Mouse (Mus musculus): ENCODE data around the gene Cd244a.

Cd244a gene

DNA sequence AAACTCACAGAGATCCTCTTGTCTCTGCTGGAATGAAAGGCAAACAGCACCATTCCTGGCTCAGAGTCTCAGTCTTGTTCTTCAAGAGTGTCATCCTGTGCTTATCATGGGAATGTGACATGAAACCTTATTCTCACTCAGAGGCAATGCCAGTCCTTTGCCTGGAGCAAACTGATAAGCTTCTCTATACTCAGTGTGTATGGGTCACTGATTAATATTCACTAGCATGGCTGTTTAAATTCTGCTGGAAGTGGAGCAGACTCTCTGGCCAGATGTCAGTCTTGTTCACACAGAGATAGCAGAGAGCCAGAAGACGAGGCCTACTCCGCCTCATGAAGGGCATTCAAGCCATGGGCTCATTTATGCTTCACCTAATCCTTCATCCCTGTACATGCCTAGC is 25.6 kb downstream of the Cd244a start:
- DNase-seq: no peak

DNA sequence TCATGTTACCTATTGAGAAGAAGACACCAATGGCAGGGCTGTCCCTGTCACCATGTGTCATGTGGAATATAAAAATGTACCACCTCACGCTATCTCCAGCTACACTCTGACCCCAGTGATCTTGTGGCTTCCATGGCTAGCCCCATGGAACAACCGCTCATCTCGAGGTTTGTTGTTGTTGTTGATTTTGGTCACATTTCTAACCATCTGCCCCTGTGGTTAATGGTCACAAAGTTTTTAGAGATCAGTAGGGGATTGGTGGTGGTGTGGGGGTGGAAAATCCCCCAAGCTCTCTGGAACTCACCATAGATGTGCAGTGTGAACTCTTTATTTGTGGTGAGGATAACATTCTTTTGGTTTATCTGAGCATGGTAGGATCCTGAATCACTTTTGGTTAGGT is 45.7 kb downstream of the Cd244a start:
- no peak for DNase-seq

DNA sequence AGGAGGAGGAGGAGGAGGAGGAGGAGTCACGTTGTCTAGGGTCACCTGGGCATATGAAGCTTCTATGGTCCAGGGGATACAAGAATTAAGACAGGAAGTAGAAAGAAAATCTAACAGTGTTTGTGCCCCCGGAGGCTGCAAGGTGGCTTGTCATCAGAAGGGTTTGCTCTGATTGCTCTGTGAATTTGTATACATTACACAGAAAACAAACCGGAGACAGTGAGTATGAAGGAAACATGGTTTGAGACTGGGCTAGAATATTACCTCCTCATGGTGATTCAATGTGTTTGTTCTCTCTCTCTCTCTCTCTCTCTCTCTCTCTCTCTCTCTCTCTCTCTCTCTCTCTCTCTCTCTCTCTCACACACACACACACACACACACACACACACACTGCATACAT is 47.7 kb downstream of the Cd244a start:
- no peak for DNase-seq

DNA sequence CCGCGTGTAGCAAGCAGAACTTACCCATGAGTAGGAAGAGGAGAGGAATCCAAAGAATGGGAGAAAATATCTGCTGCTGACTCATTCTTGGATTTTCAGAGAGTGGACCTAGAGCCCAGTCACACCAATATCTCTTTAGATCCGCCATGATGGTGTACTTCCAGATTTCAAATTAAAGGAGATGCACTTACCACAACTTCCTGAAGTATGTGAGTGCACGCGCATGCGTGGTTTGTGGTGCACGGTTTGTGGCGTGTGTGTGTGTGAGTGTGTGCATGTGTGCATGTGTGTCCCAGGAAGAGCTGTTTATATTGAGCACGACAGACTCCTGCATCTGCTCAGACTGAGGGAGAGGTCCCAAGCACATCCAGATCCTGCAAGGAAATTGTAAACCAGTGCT is 48.2 kb downstream of the Cd244a start, which contains the start of gene Ly9:
Gene Ly9, minus strand, starts transcription at position 235 of the 400 bp plus-strand sequence.
- DNase-seq: no peak

DNA sequence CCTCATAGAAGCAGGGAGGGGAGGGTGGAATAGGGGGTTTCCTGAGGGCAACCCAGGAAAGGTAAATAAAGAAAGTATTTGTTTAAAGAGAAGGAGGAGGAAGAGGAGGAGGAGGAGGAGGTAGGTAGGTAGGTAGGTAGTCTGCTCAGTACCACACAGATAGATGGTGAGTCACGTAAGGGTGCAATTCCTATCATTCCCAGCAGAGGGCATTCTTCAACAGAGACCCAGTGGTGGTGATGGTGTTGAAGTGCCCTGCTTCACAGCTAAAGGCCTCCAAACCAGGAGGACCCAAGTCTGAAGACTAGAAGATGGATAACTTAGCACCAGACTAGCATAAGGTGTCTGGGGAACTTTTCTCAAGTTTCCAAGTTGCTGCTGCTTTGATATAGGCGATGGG is 51.0 kb downstream of the Cd244a start:
- peak; percentile 11 for DNase-seq

DNA sequence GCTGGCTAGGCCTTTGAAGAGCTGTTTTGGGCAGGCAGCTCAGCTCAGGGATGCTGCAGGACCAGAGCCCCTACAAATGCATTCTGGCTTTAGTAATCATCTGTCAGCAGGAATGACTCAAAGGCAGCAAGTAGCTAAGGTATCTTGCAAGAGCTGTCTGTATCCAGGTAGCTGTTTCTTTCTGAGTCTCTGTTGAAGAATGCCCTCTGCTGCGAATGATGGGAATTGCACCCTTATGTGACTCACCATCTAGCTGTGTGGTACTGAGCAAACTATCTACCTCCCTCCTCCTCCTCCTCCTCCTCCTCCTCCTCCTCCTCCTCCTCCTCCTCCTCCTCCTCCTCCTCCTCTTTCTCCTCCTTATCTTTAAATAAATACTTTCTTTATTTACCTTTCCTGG is 51.8 kb downstream of the Cd244a start:
- no peak for DNase-seq

DNA sequence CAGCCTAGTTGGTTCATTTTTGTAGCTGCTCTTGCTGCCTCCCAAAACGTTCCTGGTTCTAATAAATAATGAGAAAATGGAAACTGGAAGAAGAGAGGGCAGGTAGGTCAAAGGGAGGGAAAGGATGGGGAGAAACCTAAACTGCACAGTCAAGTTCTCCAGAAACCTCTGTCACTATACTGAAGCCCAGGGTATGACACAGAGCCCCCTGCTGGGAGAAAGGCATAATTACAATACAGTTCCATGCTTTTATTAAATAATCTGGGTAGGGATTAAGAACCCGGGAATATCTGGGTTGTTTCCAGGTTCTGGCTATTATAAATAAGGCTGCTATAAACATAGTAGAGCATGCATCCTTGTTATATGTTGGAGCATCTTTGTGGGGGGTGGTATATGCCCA is 55.0 kb downstream of the Cd244a start:
- DNase-seq: peak; percentile 10

DNA sequence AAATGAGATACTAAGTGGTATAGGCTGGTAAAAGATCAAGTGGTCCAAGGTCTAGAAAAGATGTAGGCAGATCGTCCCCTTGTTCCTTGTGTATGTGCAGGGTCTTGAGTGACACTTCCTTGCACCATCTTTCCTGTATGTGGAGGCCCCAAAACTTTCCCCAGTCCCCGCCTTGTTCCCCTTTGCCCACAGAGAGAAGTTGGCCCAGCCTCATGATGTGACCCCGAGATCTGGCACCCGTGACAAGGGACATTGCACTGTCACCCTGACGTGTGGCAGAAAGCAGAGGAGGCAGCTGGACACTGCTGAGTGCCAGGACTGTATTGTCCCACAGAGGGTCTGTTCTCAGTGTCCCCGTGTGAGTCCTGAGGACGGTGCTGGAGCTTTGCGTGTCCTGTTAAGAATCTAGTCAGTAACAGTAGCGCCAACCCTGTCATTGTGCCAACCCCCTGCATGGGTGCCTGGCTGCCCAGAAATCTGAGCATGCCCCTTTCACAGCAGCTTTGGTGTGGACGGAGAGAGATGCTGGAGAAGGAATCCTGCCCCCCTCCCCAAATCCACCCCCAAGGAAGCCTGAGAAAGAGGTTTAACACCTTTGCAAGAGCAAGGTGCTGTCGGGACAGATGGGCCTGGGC is 58.0 kb downstream of the Cd244a start:
- DNase-seq: peak; percentile 7

DNA sequence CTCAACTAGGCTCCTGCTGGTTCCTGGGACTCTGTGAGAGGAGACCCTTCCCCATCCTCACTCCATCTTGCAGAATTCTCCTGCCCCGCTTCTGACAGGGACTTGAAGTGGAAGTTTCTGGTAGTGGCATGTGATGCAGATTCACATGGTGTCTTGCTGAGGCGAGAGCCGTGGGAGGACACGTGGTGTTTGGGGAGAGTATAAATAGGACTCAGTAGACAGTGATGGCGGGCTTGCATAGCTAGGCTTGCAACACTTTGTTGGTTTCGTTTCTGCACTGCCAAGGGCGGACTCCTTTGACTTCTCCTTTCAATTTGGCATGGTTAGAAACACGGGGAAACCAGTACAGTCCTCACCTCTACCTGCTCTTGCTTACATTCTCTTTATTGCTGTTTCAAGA is 60.0 kb downstream of the Cd244a start:
- peak; percentile 27 for DNase-seq

DNA sequence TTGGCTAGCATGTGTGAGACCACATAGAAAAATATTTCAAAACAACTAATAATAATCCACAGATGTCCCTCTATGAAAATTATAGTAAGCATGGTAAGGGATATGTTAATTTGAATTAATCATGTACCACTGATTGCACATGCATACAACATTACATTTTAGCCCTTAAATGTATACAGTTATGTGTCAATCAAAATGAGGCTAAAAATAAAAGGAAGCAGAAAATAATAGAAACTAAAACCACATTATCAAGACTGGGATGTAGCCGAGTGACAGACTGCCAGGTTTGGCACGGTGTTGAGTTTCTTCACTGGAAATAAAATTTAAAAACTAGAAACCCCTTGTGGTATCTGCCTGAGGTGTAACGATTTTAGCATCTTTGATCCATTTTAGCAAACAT is 60.7 kb downstream of the Cd244a start:
- DNase-seq: no peak

DNA sequence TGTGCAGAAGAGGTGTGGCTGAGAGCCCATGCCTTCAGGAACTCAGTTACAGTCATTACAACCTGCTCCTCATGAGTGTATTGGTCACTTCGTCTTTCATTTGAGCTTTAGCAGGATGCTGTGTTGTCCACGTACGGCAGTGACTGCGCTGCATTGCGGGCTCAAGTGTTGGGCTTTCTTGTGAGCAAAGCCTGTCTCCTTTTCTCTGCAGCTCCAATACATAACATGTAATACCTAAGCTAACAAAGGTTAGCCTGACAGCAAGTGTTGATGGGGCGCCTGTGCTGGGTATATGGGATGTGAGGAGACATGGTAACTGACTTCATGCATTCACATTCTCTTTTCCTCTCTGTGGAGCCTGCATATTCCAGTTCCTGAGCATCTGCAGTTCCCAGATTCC is 61.1 kb downstream of the Cd244a start:
- no peak for DNase-seq

DNA sequence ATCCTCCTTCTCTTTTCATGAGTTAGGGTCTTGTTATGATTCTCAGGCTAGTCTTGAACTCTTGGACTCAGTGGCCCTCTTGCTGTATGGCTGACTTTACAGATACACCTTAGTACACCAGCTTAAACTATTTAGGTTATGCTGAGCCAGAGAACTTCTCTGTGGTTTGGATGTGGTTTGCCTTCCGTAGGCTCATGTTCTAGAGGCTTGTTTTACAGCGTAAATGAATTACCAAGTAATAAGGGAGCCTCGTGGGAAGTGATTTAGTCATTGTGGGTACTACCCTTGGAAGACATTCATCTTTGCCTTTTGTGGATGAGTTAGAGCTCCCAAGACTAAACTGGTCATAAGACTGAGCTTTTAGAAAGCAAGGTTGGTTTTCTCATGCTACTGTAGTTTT is 68.8 kb downstream of the Cd244a start:
- no peak for DNase-seq

DNA sequence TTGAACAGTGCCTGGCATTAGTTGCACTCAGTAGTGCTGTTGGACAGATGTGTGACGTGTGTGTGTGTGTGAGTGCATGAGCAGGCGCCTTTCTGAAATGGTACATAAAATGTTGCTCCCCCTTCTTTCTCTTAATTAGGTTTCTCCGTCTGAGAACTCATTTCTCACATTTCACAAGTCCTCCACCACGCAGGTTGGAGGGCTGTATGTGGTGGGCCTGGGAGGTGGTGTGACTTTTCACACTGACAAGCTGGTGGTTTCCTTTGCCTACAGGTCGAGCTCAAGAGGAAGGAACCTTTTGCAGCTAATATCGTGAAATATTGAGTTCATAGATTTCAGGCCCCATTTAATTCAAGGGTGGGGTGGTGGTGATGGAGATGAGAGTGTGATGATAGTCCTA is 70.2 kb downstream of the Cd244a start:
- no peak for DNase-seq

DNA sequence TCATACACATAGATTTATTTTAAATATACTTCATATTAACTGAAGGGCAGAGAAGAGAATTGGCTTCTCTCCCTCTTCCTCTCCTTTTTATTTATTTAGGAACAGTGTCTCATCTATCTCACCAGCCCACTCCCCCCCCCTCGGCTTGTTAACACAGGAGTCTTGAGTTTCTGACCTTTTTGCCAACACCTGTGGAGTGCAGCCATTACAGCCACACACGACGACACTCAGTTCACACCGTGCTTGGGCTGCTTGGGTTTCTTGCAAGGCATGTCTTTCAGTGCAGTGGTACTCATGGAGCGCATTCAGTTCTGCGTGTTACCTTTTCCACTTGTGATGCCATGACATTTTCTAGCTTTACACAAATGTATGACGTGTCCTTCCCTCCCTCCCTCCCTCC is 71.0 kb downstream of the Cd244a start:
- no peak for DNase-seq

DNA sequence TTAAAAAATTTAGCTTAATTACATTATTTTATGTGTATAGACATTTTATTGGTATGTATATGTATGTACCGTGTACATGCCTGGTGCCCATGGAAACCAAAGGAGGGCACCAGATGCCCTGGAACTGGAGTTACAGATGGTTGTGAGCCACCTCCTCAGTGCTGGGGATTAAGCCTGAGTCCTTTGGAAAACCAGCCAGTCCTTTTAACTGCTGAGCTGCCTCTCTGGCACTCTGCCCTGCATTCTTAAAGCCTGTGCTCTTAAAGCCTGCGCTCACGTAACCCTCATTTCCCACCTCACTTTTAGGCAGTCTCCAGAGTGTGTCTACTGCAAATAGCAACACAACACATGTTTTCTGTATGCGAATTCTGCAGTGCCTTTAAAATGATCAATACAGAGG is 71.9 kb downstream of the Cd244a start:
- no peak for DNase-seq

DNA sequence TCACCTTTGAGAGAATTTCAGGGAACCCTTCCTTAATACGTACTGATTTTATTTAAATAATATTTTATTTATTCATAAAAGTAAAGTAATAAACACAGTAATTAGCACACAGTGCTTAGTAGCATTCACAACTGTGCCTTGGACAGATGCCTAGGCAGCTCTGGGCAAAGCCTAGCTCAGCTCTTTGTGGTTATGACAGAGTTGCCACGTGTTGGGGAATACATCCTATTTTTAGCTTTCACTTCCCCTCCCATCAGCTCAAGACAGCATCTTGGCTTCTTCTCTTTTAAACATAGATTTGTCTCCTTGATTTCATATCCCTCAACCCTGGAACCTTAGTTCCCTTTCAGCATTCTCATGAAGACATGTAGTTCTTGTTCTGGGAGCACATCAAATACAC is 72.5 kb downstream of the Cd244a start:
- DNase-seq: peak; percentile 22

DNA sequence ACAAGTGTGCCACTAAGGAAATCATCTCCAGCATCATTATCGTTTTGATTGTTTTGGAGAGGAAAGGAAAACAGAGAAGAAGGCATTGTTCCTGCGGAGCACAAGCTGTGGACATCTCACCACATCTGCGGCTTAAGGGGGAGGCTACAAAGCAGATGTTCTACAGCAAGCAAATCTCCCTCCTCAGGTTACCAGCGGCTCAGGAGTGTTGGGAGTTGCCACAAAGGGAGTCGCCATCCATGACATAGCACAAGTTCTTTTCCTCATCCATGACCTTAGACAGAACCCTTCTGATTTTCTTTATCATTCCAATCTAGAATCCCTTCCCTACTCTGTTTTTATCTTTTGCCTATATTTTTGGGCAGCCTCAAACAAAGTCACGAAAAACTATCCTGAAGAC is 76.7 kb downstream of the Cd244a start:
- DNase-seq: no peak

DNA sequence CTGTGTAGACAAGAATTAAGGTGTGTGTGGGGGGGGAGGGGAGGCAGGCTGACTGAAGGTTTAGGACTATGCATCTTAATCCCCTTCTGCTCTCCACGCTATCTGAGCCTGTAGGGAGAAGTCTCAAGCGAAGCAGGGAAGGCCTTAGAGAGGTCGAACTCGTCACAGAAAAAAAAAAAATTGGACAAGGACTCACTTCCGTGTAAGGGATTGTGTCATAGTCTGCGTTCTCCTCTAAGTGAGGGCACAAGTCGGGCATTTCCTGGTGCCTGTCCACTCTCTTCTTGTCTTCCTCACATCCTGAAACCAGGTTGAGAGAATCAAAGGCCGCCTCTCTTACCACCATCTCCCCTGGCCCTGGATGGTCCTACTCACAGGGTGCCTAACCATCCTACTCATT is 78.1 kb downstream of the Cd244a start:
- DNase-seq: no peak

DNA sequence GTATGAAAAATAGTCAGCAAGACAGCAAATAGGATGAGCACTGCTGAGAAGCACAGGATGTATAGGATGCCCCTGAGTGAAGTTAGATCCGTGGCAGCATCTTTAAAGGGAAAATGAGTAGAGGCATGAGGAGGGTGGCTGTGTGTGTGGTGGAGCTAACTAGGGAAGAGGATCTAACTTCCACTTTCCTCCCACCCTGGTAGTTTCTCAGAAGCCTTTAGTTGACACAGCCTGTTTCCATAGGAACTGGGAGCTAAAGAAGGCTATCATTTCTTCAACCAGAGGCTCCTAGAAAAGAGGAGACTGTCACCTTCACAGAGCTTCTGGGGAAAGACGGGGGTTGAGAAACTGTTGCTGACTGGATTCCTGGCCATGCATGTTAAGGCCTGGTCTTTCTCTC is 79.7 kb downstream of the Cd244a start:
- no peak for DNase-seq

DNA sequence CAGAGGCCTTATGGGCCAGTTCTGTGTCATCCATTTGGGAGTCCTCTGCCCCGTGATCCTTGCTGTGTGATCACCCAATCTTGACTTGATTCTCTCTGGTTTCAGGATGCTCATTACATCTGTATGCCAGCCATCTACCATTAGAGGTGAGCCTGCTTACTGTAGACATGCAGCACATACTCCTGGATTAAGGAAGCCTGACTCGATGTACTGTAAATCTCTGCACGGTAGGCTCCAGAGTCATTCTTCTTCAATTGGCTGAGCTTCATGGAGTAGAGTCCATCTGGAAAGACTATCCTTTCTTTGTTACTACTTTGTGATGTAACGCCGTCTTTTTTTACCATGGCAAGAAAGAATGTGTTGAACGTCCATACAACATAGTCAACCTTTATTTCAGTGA is 81.8 kb downstream of the Cd244a start:
- DNase-seq: no peak

DNA sequence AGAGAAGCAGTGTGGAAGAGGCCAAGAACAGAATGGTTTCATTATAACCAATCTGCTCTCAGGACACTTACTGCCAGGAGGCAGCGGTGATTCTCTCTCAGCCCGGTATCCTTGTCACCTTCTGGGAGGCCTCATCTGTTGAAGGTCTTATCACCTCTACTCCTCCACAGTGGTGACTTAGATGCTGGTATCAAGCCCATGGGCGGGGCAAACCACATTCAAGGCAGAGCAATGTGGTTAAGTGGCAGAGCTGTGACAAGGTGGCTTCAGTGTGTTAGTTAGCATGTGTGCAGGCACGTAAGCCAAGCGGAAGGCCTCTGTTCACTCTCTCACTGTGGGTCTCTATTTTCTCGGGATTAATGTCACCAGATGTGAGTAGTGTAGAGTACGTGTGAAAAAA is 84.6 kb downstream of the Cd244a start:
- no peak for DNase-seq

DNA sequence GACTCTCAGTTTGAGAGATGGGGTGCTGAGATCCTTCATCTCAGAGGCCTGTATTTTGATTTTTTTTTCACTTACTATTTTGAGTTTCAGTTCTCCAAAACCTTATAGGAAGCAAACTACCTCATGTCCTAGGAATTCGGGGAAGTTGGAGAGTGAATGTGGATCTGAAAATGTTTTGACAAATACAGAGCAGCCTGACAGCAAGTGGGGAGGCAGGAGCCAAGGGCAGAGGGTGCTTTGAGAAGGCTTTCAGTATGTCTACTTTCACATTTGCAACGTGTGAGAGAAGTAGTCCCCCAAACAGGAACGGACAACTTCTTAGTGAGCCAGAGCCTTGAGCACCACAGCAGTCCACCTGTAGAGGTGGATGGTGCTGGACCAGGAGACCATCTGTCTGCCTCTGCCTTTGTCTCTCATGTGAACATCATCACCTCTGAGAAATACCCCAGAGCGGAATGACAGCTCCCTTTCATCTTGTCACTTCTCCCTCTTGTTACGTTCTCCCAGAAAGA is 87.5 kb downstream of the Cd244a start:
- no peak for DNase-seq

DNA sequence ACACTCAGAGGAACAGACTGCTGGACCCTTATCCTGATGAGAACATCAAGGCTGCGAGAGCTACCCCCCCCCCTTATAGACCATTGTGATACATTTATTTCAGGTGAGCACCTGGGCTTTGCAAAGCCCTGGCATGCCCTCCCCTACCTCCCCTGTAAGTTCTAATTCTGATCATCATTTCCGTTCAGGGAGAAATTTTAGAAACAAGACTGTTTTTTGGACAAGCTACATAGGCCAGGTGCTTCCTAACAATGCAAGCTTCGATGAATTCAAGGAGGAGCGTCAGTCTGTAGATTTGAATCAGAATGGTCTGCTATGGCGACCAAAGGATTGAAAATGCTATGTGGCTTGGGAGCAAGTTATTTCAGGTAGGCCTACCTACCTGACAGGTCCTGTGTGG is 88.7 kb downstream of the Cd244a start:
- DNase-seq: no peak

DNA sequence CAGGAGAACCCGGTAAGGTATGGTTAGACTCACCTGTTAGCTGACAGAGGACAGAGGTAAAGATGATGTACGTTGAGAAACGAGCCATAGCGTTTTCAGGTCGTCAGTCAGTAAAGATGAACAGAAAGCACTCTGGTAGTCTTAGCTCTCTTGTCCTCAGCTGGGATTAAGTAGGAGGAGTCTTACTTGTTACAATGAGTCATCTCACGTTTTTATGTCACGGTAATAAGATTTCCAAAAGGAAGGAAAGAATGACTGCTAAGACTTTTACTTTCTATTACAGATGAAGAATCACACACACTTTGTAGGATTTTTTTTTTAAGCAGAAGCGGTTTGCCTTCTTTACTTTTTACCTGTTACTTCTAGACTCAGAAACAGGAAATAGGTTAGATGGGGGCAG is 89.8 kb downstream of the Cd244a start:
- DNase-seq: no peak

DNA sequence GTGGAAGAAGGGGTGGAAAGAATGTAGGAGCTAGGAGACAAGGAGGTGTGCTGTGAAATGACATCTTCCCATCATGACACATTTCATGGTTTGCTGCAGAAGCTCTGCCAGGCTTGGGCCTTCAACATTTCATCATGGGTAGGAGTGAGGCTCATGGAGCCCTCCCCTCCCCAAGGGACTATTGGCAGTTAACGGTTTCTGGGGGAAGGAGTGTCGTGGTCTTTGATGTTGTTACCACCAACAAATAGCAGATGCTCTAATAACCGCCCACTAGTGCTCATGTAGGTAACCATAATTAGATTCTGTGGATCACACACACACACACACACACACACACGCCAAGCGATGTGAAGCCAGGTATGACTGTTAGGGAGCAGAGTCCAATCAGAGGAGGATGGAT is 93.7 kb downstream of the Cd244a start, which contains the start of gene Slamf7:
Gene Slamf7, minus strand, starts transcription at position 302 of the 400 bp plus-strand sequence.
- no peak for DNase-seq
